Mouse (Mus musculus) cerebellum, adult 2 months (tissue): ENCODE measurements at regions not wholly inside any gene's neighbourhood (a gene's known extent, or its start where the extent isn't known, plus 50 kb on each side); places are given as distances from the start of the nearest gene placed in this dataset.

ENCODE experiments used
- CTCF ChIP-seq: fragments of 200-500 bp; IDR thresholded peaks from 2 replicates; pipeline ENCODE4 v1.5.1; 2011; ENCODE audit warnings: low read depth, mild to moderate bottlenecking, control low read depth, low read length, moderate library complexity, borderline replicate concordance; ENCODE audit not compliant: insufficient read depth
- POLR2A ChIP-seq: fragments of 200-500 bp; IDR thresholded peaks from 2 replicates; pipeline ENCODE4 v1.6.1; 2011; ENCODE audit warnings: low read length, control low read depth, borderline replicate concordance; ENCODE audit not compliant: insufficient read depth

- TF ChIP-seq CTCF (no peak), POLR2A (no peak)
Measured at GRCm38 (mm10) chr4:140355144-140355550, 108.6 kb upstream of the Igsf21 start.
